Mouse (Mus musculus): ENCODE measurements around the gene Jmjd8. TPM values are rescaled to one million over a fixed set of nuclear protein-coding genes. Genes with fewer than 3 reads are reported as not detected.
A peak's percentile ranks its signal among the peaks of the same experiment; 100 is the strongest.
"Not testable (repeated sequence)": the region's sequence is repeated elsewhere in the genome, so short reads cannot be mapped to it uniquely, and the experiment has no call there.

Jmjd8 gene
- polyA plus RNA-seq, 1 experiment from 2014 or later, result 50.1 TPM

GRCm38 (mm10) chr17:25871566-25871965 lies 42.9 kb downstream of the Jmjd8 start:
- H3K4me2 ChIP-seq (ENCODE audit: low read depth, low read length); H3K36me3 ChIP-seq (ENCODE audit: control insufficient read depth, insufficient read depth, low read length); H3K27me3 ChIP-seq (replicated peaks; ENCODE audit: control insufficient read depth, insufficient read depth, low read length); H3K27ac ChIP-seq (ENCODE audit: low read length); H3K9ac ChIP-seq (ENCODE audit: low read depth, low read length); H3K9me3 ChIP-seq (ENCODE audit: control insufficient read depth, low read length); ATAC-seq; H3K4me3 ChIP-seq (ENCODE audit: low read length): not testable (repeated sequence)
- peaks cover 23% of the 10 kb centered on the region for H3K4me1 ChIP-seq (ENCODE audit: control insufficient read depth, insufficient read depth, low read length)

- WGBS, result 82% methylated on average over 3 of the region's 3 CpGs
- H3K27ac ChIP-seq (ENCODE audit: low read length), result no peak overlapping the region
- H3K27me3 ChIP-seq (replicated peaks; ENCODE audit: control insufficient read depth, insufficient read depth, low read length), result no peaks in the 10 kb centered on the region
- peaks cover 24% of the 10 kb centered on the region for H3K4me1 ChIP-seq (ENCODE audit: control insufficient read depth, insufficient read depth, low read length)
- ATAC-seq, result no peak
- H3K4me2 ChIP-seq (ENCODE audit: low read depth, low read length), result no peak overlapping the region
- H3K9me3 ChIP-seq (ENCODE audit: control insufficient read depth, low read length), result no peaks in the 10 kb centered on the region
- H3K36me3 ChIP-seq (ENCODE audit: control insufficient read depth, insufficient read depth, low read length), result peaks cover 1% of the 10 kb centered on the region; the same call in 1 of the 2 replicates
- no peak overlapping the region for H3K9ac ChIP-seq (ENCODE audit: low read depth, low read length)
- H3K4me3 ChIP-seq (ENCODE audit: low read length), result no peak overlapping the region
Measured at GRCm38 (mm10) chr17:25872676-25873075, 44.0 kb downstream of the Jmjd8 start.

- no peak overlapping the region for H3K9ac ChIP-seq (ENCODE audit: low read depth, low read length)
- no peaks in the 10 kb centered on the region for H3K27me3 ChIP-seq (replicated peaks; ENCODE audit: control insufficient read depth, insufficient read depth, low read length)
- no peak overlapping the region for H3K27ac ChIP-seq (ENCODE audit: low read length)
- peak overlapping the region; percentile 82; the same call in 1 of the 2 replicates for H3K4me2 ChIP-seq (ENCODE audit: low read depth, low read length)
- peaks cover 19% of the 10 kb centered on the region for H3K4me1 ChIP-seq (ENCODE audit: control insufficient read depth, insufficient read depth, low read length)
- no peaks in the 10 kb centered on the region for H3K9me3 ChIP-seq (ENCODE audit: control insufficient read depth, low read length)
- H3K36me3 ChIP-seq (ENCODE audit: control insufficient read depth, insufficient read depth, low read length), result peaks cover 8% of the 10 kb centered on the region; the same call in 1 of the 2 replicates
- H3K4me3 ChIP-seq (ENCODE audit: low read length), result no peak overlapping the region
- WGBS, result 72% methylated on average over 11 of the region's 11 CpGs
- no peak for ATAC-seq
Measured at GRCm38 (mm10) chr17:25873405-25874147, 44.9 kb downstream of the Jmjd8 start.

- peaks cover 8% of the 10 kb centered on the region; the same call in 1 of the 2 replicates for H3K36me3 ChIP-seq (ENCODE audit: control insufficient read depth, insufficient read depth, low read length)
- peak overlapping the region; percentile 58 for H3K27ac ChIP-seq (ENCODE audit: low read length)
- H3K27me3 ChIP-seq (replicated peaks; ENCODE audit: control insufficient read depth, insufficient read depth, low read length), result no peaks in the 10 kb centered on the region
- peak overlapping the region; percentile 74 for H3K4me3 ChIP-seq (ENCODE audit: low read length)
- H3K4me1 ChIP-seq (ENCODE audit: control insufficient read depth, insufficient read depth, low read length), result peaks cover 19% of the 10 kb centered on the region
- peak overlapping the region; percentile 75 for H3K9ac ChIP-seq (ENCODE audit: low read depth, low read length)
- 5% methylated on average over 14 of the region's 14 CpGs for WGBS
- peak overlapping the region; percentile 82 for H3K4me2 ChIP-seq (ENCODE audit: low read depth, low read length)
- no peak for ATAC-seq
- H3K9me3 ChIP-seq (ENCODE audit: control insufficient read depth, low read length), result no peaks in the 10 kb centered on the region
Measured at GRCm38 (mm10) chr17:25874148-25874720, 45.6 kb downstream of the Jmjd8 start.

- H3K36me3 ChIP-seq (ENCODE audit: control insufficient read depth, insufficient read depth, low read length), result peaks cover 8% of the 10 kb centered on the region; the same call in 1 of the 2 replicates
- H3K4me1 ChIP-seq (ENCODE audit: control insufficient read depth, insufficient read depth, low read length), result peaks cover 19% of the 10 kb centered on the region
- no peaks in the 10 kb centered on the region for H3K27me3 ChIP-seq (replicated peaks; ENCODE audit: control insufficient read depth, insufficient read depth, low read length)
- peak within 1 kb of the TSS; percentile 75 for H3K9ac ChIP-seq (ENCODE audit: low read depth, low read length)
- H3K4me3 ChIP-seq (ENCODE audit: low read length), result peak within 1 kb of the TSS; percentile 74
- under 1% methylated on average over 25 of the region's 25 CpGs for WGBS
- peak within 1 kb of the TSS; percentile 82 for H3K4me2 ChIP-seq (ENCODE audit: low read depth, low read length)
- H3K9me3 ChIP-seq (ENCODE audit: control insufficient read depth, low read length), result no peaks in the 10 kb centered on the region
- peak; percentile 77 for ATAC-seq
- H3K27ac ChIP-seq (ENCODE audit: low read length), result peak within 1 kb of the TSS; percentile 78
Measured at GRCm38 (mm10) chr17:25874721-25875170, 46.1 kb downstream of the Jmjd8 start, which contains the start of gene Mettl26. TSS of gene Mettl26 (plus strand) at chr17:25875074.

- no peaks in the 10 kb centered on the region for H3K27me3 ChIP-seq (replicated peaks; ENCODE audit: control insufficient read depth, insufficient read depth, low read length)
- no peaks in the 10 kb centered on the region for H3K9me3 ChIP-seq (ENCODE audit: control insufficient read depth, low read length)
- H3K27ac ChIP-seq (ENCODE audit: low read length), result peak overlapping the region; percentile 78
- ATAC-seq, result peak; percentile 95
- H3K4me1 ChIP-seq (ENCODE audit: control insufficient read depth, insufficient read depth, low read length), result peaks cover 19% of the 10 kb centered on the region
- H3K4me3 ChIP-seq (ENCODE audit: low read length), result peak overlapping the region; percentile 74
- under 1% methylated on average over 59 of the region's 59 CpGs for WGBS
- peak overlapping the region; percentile 82 for H3K4me2 ChIP-seq (ENCODE audit: low read depth, low read length)
- peak overlapping the region; percentile 75 for H3K9ac ChIP-seq (ENCODE audit: low read depth, low read length)
- peaks cover 8% of the 10 kb centered on the region; the same call in 1 of the 2 replicates for H3K36me3 ChIP-seq (ENCODE audit: control insufficient read depth, insufficient read depth, low read length)
Measured at GRCm38 (mm10) chr17:25875171-25876136, 46.8 kb downstream of the Jmjd8 start.

GRCm38 (mm10) chr17:25876347-25876915 lies 47.8 kb downstream of the Jmjd8 start:
- Histone ChIP-seq H3K36me3 (ENCODE audit: control insufficient read depth, insufficient read depth, low read length) (peaks cover 8% of the 10 kb centered on the region; the same call in 1 of the 2 replicates), H3K27me3 (replicated peaks; ENCODE audit: control insufficient read depth, insufficient read depth, low read length) (no peaks in the 10 kb centered on the region), H3K9ac (ENCODE audit: low read depth, low read length) (peak overlapping the region; percentile 75), H3K4me2 (ENCODE audit: low read depth, low read length) (peak overlapping the region; percentile 82), H3K9me3 (ENCODE audit: control insufficient read depth, low read length) (no peaks in the 10 kb centered on the region), H3K4me3 (ENCODE audit: low read length) (peak overlapping the region; percentile 74), H3K27ac (ENCODE audit: low read length) (no peak overlapping the region), H3K4me1 (ENCODE audit: control insufficient read depth, insufficient read depth, low read length) (peaks cover 19% of the 10 kb centered on the region)
- ATAC-seq, result no peak
- WGBS, result 57% methylated on average over 10 of the region's 10 CpGs

GRCm38 (mm10) chr17:25877025-25877424 lies 48.4 kb downstream of the Jmjd8 start:
- no peak overlapping the region for H3K4me2 ChIP-seq (ENCODE audit: low read depth, low read length)
- peaks cover 8% of the 10 kb centered on the region; the same call in 1 of the 2 replicates for H3K36me3 ChIP-seq (ENCODE audit: control insufficient read depth, insufficient read depth, low read length)
- 89% methylated on average over 3 of the region's 3 CpGs for WGBS
- H3K4me3 ChIP-seq (ENCODE audit: low read length), result no peak overlapping the region
- H3K27ac ChIP-seq (ENCODE audit: low read length), result no peak overlapping the region
- H3K27me3 ChIP-seq (replicated peaks; ENCODE audit: control insufficient read depth, insufficient read depth, low read length), result no peaks in the 10 kb centered on the region
- H3K4me1 ChIP-seq (ENCODE audit: control insufficient read depth, insufficient read depth, low read length), result peaks cover 19% of the 10 kb centered on the region
- no peak overlapping the region for H3K9ac ChIP-seq (ENCODE audit: low read depth, low read length)
- H3K9me3 ChIP-seq (ENCODE audit: control insufficient read depth, low read length), result no peaks in the 10 kb centered on the region
- ATAC-seq, result no peak
